Mouse (Mus musculus) midbrain, embryonic 12.5 days (tissue): ENCODE measurements around the gene Ptms. TPM values are rescaled to one million over a fixed set of nuclear protein-coding genes. Genes with fewer than 3 reads are reported as not detected.
"Not testable (repeated sequence)": the region's sequence is repeated elsewhere in the genome, so short reads cannot be mapped to it uniquely, and the experiment has no call there.

Experiments used
- ATAC-seq: fragments of 200-750 bp; cut with Nextera tagmentation; 2 replicates; pipeline ENCODE4 v1.8.0; 2017; ENCODE audit warnings: low read depth, moderate TSS enrichment, moderate library complexity; ENCODE audit not compliant: low FRiP score
- H3K27ac ChIP-seq: fragments of 300-500 bp; sonication (generic); replicated peaks from 2 replicates; pipeline ENCODE4 v1.5.1; 2016; ENCODE audit warnings: mild to moderate bottlenecking
- H3K27me3 ChIP-seq: fragments of 300-500 bp; sonication (generic); 2 replicates; pipeline ENCODE4 v1.6.1; 2016; ENCODE audit warnings: mild to moderate bottlenecking
- H3K36me3 ChIP-seq: fragments of 300-500 bp; sonication (generic); 2 replicates; pipeline ENCODE4 v1.6.1; 2016
- H3K4me1 ChIP-seq: fragments of 300-500 bp; sonication (generic); 2 replicates; pipeline ENCODE4 v1.6.1; 2016
- H3K4me2 ChIP-seq: fragments of 300-500 bp; sonication (generic); replicated peaks from 2 replicates; pipeline ENCODE4 v1.6.1; 2016; ENCODE audit warnings: mild to moderate bottlenecking, moderate library complexity
- H3K4me3 ChIP-seq: fragments of 300-500 bp; sonication (generic); 2 replicates; pipeline ENCODE4 v1.5.1; 2016; ENCODE audit warnings: mild to moderate bottlenecking
- H3K9ac ChIP-seq: fragments of 300-500 bp; sonication (generic); replicated peaks from 2 replicates; pipeline ENCODE4 v1.6.1; 2016; ENCODE audit warnings: mild to moderate bottlenecking, moderate library complexity
- H3K9me3 ChIP-seq: fragments of 300-500 bp; sonication (generic); 2 replicates; pipeline ENCODE4 v1.6.1; 2016; ENCODE audit warnings: mild to moderate bottlenecking
- WGBS: fragments of 180-500 bp; shearing (Covaris S2); methylation state at CpG from one replicate; pipeline ENCODE4 v1.1.7; 2016; 5-methylcytosine and 5-hydroxymethylcytosine counted together
- polyA plus RNA-seq: library from polyadenylated mRNA; unstranded; fragments of >200 nt; fragmentation: Nextera tagmentation; extraction: Ambion mirVana; gene quantifications from 2 replicates; pipeline ENCODE4 v1.2.1, GENCODE M21; 2016

The Ptms gene
- polyA plus RNA-seq, 1 experiment from 2014 or later: 525 TPM

DNA sequence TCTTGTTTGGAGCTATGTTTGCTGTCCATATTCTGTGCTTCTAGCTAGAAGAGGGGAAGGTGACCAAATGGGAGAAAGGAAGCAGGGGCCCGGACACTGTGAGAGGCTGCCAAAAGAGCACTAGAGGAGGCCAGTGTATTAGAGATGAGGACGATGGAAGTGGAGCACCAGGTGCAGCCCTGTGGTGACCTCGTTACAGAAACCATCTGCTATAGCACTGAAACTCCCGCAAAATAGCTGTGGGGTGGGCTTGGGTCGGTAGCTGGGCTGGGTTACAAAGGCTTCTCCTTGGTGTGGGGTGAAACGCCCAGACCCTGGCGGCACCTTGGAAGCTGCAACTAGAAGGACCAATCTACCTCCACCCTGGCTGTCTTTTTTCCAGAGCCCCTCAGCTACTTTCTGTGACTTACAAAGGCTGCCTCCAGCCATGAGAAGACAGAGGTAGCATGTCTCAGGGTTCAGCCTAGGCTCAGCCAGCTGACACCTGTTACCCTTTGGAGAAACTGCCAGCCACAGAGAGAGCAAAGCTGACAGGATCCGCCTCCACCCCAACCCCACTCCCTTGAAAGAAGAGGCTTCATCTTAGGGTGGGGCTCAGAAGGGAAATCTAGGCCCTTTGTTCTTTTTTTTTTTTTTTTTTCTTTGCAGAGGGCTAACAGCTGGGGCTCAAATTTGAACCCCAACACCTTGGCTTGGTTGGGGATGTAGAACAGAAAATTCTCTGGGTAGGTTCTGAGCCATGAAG is 19.7 kb downstream of the Ptms start:
- H3K4me3 ChIP-seq: no peak overlapping the region
- no peaks in the 10 kb centered on the region for H3K27me3 ChIP-seq
- ATAC-seq: no peak
- no peak overlapping the region for H3K9ac ChIP-seq
- H3K36me3 ChIP-seq: no peaks in the 10 kb centered on the region
- H3K4me1 ChIP-seq: peaks cover 22% of the 10 kb centered on the region
- H3K4me2 ChIP-seq: no peak overlapping the region
- no peak overlapping the region for H3K27ac ChIP-seq
- 62% methylated on average over 8 of the region's 8 CpGs for WGBS
- no peaks in the 10 kb centered on the region for H3K9me3 ChIP-seq

DNA sequence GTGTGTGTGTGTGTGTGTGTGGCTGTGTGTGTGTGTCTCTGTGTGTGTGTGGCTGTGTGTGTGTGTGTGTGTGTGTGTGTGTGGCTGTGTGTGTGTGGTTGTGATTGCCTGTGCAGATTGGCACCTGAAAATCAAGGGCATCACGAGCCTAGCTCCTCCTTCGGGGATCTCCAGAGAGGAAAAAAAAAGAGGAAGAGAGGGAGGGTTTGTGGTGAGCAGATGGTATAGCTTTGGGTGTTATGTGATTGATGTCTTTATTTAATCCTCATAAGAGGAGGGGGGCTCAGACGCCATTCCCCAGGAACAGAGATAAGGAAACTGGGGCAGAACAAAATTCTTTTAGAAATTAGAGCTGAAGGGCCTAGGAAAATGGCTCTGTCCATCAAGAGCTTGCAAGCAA is 21.5 kb downstream of the Ptms start:
- H3K9me3 ChIP-seq: no peaks in the 10 kb centered on the region

DNA sequence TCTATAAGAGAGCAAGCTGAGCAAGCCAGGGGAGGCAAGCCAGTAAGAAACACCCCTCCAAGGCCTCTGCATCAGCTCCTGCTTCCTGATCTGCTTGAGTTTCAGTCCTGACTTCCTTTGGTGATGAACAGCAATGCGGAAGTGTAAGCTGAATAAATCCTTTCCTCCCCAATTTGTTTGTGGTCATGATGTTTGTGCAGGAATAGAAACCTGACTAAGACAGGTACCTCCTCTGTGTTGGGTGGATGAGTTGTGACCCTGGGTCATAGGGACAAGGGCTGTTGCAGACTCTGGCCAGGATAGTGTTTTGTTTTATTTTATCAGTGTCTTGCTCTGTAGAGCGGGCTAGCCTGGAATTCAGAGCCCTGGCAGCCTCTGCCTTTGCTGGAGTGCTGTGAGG is 25.8 kb downstream of the Ptms start:
- not testable (repeated sequence) for H3K4me2 ChIP-seq, H3K9me3 ChIP-seq, H3K9ac ChIP-seq, H3K27ac ChIP-seq, H3K4me1 ChIP-seq, ATAC-seq, H3K27me3 ChIP-seq, H3K4me3 ChIP-seq, H3K36me3 ChIP-seq
- 89% methylated on average over 2 of the region's 2 CpGs for WGBS

More for the DNA sequence above, 21.5 kb downstream of the Ptms start:
- no peaks in the 10 kb centered on the region for H3K36me3 ChIP-seq
- no peak overlapping the region for H3K4me2 ChIP-seq
- no peak for ATAC-seq
- H3K27ac ChIP-seq: no peak overlapping the region
- no peak overlapping the region for H3K9ac ChIP-seq
- H3K27me3 ChIP-seq: no peaks in the 10 kb centered on the region
- H3K4me1 ChIP-seq: peaks cover 5% of the 10 kb centered on the region; the same call in 1 of the 2 replicates
- no peak overlapping the region for H3K4me3 ChIP-seq
- WGBS: 45% methylated on average over 3 of the region's 3 CpGs

DNA sequence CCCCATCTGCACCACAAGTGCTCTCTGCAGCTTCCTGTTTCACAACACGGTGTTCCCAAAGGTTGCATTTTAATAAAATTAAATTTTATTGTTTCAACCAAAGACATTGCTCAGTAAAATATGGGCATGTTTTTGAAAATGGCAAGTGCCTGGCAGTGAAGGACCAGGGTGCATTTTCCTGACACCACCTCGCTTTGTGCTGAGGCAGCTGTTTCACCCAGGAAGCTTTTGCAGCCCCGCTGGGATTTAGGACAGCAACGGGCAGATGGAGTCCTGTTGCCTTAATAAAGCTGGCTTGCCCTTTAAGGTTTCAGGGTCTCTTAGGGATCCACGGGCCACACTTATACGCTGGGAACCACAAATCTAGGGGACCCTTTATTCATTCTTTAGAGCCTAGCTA is 28.9 kb downstream of the Ptms start:
- Histone ChIP-seq H3K4me3 (no peak overlapping the region), H3K4me2 (no peak overlapping the region), H3K9me3 (no peaks in the 10 kb centered on the region), H3K9ac (no peak overlapping the region), H3K27me3 (no peaks in the 10 kb centered on the region), H3K27ac (no peak overlapping the region), H3K36me3 (no peaks in the 10 kb centered on the region), H3K4me1 (no peaks in the 10 kb centered on the region)
- 61% methylated on average over 6 of the region's 6 CpGs for whole genome bisulfite sequencing
- no peak for ATAC-seq

DNA sequence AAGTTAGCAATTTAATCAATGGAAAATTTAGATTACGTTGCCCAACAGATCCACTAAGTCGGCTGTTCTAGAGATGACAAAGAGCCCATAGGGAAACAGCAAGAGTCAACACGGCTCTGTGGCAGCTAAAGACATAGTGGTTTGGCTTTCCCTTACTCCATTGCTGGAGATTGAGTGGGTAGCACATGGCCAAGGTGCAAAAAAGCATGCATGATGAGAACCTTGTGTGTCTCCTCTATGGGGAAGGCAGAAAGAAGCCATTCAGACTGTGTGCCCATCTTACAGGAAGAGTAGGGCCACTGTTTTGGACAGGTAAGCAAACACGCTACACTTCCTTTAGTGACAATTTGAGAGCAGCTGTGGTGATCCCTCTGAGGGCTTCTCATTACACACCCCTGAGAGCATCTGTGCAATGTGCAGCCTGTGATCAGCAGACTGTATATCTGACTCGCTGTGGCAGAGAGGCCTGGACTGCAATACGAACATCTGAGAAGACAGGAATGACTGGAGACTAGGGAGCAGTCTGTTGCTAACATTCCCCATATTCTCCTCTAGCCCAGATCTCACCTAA is 31.3 kb downstream of the Ptms start:
- no peak overlapping the region for H3K9ac ChIP-seq
- no peak overlapping the region for H3K4me2 ChIP-seq
- no peaks in the 10 kb centered on the region for H3K9me3 ChIP-seq
- WGBS: 88% methylated on average over 6 of the region's 6 CpGs
- no peak overlapping the region for H3K27ac ChIP-seq
- no peaks in the 10 kb centered on the region for H3K36me3 ChIP-seq
- no peak for ATAC-seq
- H3K4me3 ChIP-seq: no peak overlapping the region
- no peaks in the 10 kb centered on the region for H3K4me1 ChIP-seq
- H3K27me3 ChIP-seq: no peaks in the 10 kb centered on the region

DNA sequence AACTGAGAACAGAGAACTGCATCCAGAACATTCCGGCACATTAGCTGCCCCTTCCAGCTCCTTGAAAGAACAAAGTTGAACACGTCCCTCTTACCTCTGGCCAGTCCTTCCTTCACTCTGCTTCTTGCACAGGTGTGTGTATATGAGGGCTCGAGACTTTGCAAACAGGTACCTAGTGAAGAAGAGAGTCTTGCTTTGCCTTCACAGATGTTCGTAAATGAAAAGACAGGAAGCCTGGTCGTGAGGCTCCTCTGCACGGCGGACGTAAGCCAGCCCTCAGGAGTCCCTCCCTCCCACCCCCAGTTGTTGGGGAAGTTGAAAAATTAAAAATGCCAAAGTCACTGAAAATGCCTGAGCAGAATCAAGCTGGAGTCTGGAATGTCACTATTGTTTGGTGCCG is 31.9 kb downstream of the Ptms start, which contains the start of gene Cd4:
TSS of gene Cd4 (minus strand) at position 236 of the 400 bp plus-strand sequence.
- Histone ChIP-seq H3K27me3 (no peaks in the 10 kb centered on the region), H3K36me3 (no peaks in the 10 kb centered on the region), H3K4me2 (no peak within 1 kb of the TSS), H3K4me3 (no peak within 1 kb of the TSS), H3K4me1 (no peaks in the 10 kb centered on the region), H3K9ac (no peak within 1 kb of the TSS), H3K9me3 (no peaks in the 10 kb centered on the region), H3K27ac (no peak within 1 kb of the TSS)
- ATAC-seq: no peak
- 92% methylated on average over 9 of the region's 9 CpGs for WGBS

DNA sequence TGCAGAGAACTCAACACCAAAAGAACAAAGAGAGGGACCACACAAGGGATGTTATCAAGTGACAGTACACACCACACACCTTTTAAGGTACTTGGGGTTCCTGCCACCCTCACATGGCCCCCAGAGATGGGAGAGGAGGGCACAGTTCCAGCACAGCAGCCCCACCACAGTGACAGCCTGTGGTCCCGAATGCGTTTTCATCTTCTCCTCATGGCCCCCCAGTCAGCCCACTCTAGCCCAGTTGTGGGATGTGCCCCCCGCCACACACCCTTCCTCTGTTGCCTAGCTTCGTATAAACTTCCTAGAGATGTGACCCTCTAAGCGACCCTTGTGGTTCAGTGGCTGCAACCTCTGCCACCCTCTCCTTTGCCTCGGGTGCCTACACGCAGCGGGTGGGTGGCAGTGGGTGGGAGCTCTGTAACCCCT is 33.9 kb downstream of the Ptms start:
- no peak overlapping the region for H3K27ac ChIP-seq
- H3K4me2 ChIP-seq: no peak overlapping the region
- H3K4me1 ChIP-seq: no peaks in the 10 kb centered on the region
- no peaks in the 10 kb centered on the region for H3K9me3 ChIP-seq
- no peak for ATAC-seq
- no peak overlapping the region for H3K9ac ChIP-seq
- no peaks in the 10 kb centered on the region for H3K36me3 ChIP-seq
- no peak overlapping the region for H3K4me3 ChIP-seq
- 98% methylated on average over 8 of the region's 8 CpGs for WGBS
- no peaks in the 10 kb centered on the region for H3K27me3 ChIP-seq

DNA sequence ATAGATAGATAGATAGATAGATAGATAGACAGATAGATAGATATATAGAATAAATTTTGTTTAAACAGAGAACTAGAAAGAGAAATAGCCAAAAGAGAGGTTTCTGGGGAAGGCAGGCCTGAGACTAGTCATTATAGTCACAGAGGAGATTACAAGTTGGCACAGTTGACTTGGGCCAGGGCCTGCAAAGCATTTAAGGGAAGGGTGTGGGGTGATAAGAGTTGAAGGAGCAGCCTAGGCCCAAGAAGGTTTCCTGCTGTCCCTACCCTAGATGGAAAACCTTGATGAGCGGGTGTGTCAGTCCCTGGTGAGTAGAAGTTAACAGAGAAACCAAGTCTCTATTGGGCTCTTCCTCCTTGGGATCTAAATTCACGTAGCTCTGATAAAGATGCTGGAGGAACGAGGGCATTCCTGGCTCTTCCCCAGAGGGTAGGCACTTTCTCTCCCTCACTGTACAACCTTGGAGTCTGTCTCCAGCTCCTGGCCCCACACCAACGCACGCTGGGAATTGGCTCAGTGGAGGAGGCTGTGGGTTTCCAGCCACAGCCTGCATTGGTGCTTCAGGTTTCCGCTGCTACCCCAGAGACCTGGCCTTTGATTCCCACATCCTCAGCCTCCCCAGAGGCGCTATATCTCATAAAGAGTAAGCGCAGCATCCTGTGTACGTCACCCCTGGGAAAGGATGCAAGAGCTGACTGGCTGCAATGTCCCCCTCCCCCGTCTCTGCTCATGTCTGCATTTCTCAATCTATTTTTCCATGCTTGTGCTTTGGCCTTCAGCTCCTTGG is 35.0 kb downstream of the Ptms start:
- ATAC-seq: no peak
- Histone ChIP-seq H3K4me2 (no peak overlapping the region), H3K9me3 (no peaks in the 10 kb centered on the region), H3K4me1 (no peaks in the 10 kb centered on the region), H3K36me3 (no peaks in the 10 kb centered on the region), H3K27me3 (no peaks in the 10 kb centered on the region), H3K27ac (no peak overlapping the region), H3K9ac (no peak overlapping the region), H3K4me3 (no peak overlapping the region)
- WGBS: 89% methylated on average over 10 of the region's 10 CpGs

- H3K4me3 ChIP-seq: no peak overlapping the region
- no peak overlapping the region for H3K27ac ChIP-seq
- ATAC-seq: no peak
- no peaks in the 10 kb centered on the region for H3K27me3 ChIP-seq
- no peak overlapping the region for H3K4me2 ChIP-seq
- no peaks in the 10 kb centered on the region for H3K36me3 ChIP-seq
- 65% methylated on average over 10 of the region's 10 CpGs for WGBS
- no peaks in the 10 kb centered on the region for H3K4me1 ChIP-seq
- H3K9ac ChIP-seq: no peak overlapping the region
- H3K9me3 ChIP-seq: no peaks in the 10 kb centered on the region
Measured at GRCm38 (mm10) chr6:124883351-124883750, 36.6 kb downstream of the Ptms start.

DNA sequence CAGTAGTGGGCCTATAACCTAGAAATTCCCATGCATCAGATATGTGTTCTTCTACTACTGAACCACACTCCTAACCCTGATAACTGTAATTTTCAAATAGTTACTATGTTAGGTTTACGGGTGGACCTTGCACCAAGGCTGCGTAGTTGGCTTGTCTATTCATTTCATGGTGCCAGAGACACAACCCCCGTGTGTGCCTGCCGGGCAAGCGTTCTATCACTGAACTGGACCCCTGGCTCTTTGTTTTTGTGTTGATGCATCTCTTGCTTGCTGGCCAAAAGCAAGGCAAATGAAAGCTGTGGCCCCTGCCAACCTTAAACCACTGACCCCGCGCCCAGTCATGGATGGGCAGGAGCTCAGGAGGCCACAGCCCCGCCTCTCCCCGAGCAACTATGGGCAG is 38.1 kb downstream of the Ptms start:
- WGBS: 91% methylated on average over 9 of the region's 9 CpGs
- no peaks in the 10 kb centered on the region for H3K4me1 ChIP-seq
- no peaks in the 10 kb centered on the region for H3K36me3 ChIP-seq
- no peak overlapping the region for H3K27ac ChIP-seq
- H3K9ac ChIP-seq: no peak overlapping the region
- ATAC-seq: no peak
- no peaks in the 10 kb centered on the region for H3K9me3 ChIP-seq
- H3K27me3 ChIP-seq: no peaks in the 10 kb centered on the region
- no peak overlapping the region for H3K4me2 ChIP-seq
- no peak overlapping the region for H3K4me3 ChIP-seq

GRCm38 (mm10) chr6:124879390-124879789 is 40.5 kb downstream of the Ptms start:
- no peaks in the 10 kb centered on the region for H3K27me3 ChIP-seq
- H3K9ac ChIP-seq: no peak overlapping the region
- no peak overlapping the region for H3K4me2 ChIP-seq
- WGBS: 64% methylated on average over 6 of the region's 6 CpGs
- H3K36me3 ChIP-seq: no peaks in the 10 kb centered on the region
- no peaks in the 10 kb centered on the region for H3K9me3 ChIP-seq
- no peak for ATAC-seq
- no peaks in the 10 kb centered on the region for H3K4me1 ChIP-seq
- no peak overlapping the region for H3K4me3 ChIP-seq
- no peak overlapping the region for H3K27ac ChIP-seq

- Histone ChIP-seq H3K4me2 (no peak overlapping the region), H3K36me3 (no peaks in the 10 kb centered on the region), H3K27ac (no peak overlapping the region), H3K9me3 (no peaks in the 10 kb centered on the region), H3K9ac (no peak overlapping the region), H3K4me3 (no peak overlapping the region), H3K27me3 (no peaks in the 10 kb centered on the region), H3K4me1 (no peaks in the 10 kb centered on the region)
- ATAC-seq: no peak
- 63% methylated on average over 2 of the region's 3 CpGs for WGBS
Measured at GRCm38 (mm10) chr6:124874348-124874747, 45.6 kb downstream of the Ptms start.
